Mouse (Mus musculus) bone marrow macrophage, adult 2 months (primary cell): ENCODE data around the gene Snapin. TPM values are rescaled to one million over a fixed set of nuclear protein-coding genes. Genes with fewer than 3 reads are reported as not detected.

Source experiments
- H3K27ac ChIP-seq: 2 replicates; pipeline ENCODE4 v1.5.1; 2012; ENCODE audit warnings: low read depth, low read length; ENCODE audit not compliant: insufficient read depth
- H3K4me1 ChIP-seq: 2 replicates; pipeline ENCODE4 v1.6.1; 2012; ENCODE audit warnings: low read length; ENCODE audit not compliant: control insufficient read depth, insufficient read depth
- H3K4me3 ChIP-seq: 2 replicates; pipeline ENCODE4 v1.5.1; 2012; ENCODE audit warnings: mild to moderate bottlenecking, low read length, moderate library complexity; ENCODE audit not compliant: insufficient read depth
- CTCF ChIP-seq: IDR thresholded peaks from 2 replicates; pipeline ENCODE4 v1.5.1; 2012; ENCODE audit warnings: low read depth, mild to moderate bottlenecking, low read length, moderate library complexity
- POLR2A ChIP-seq: IDR thresholded peaks from 2 replicates; pipeline ENCODE4 v1.6.1; 2012; ENCODE audit warnings: mild to moderate bottlenecking, low read depth, low read length, borderline replicate concordance
- polyA plus RNA-seq: library from polyadenylated mRNA; stranded (reverse); fragments of >200 nt; gene quantifications from 2 replicates; pipeline ENCODE4 v1.2.4, GENCODE M21; 2012; ENCODE audit not compliant: missing spikeins, insufficient read depth, insufficient read length

Snapin gene
- polyA plus RNA-seq, 1 experiment = 96.6 TPM

DNA sequence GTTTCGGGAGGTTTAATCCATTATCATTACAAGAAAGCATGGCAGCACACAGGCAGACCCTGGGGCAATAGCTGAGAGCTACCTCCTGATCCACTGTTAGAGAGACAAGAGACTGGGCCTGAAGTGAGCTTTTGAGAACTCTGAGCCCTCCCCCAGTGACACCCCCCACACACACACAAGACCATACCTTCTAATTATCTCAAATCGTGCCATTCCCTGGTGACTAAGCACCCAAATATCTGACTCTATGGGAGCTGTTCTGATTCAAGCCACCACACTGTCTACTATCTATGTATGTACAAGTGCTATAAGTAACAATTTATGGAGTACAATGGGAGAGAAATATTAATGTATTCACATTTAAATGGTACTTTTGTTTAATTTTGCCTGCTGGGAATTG is 50.1 kb downstream of the Snapin start:
- Histone ChIP-seq H3K4me3 (no peak overlapping the region), H3K27ac (no peak overlapping the region), H3K4me1 (peaks cover 13% of the 10 kb centered on the region)
- TF ChIP-seq CTCF (no peak), POLR2A (no peak)

Other genes with a start within 250 kb of the Snapin start
- 1.3 and 2.9 TPM in 2 replicates for gene Creb3l4, start 247.5 kb downstream of the Snapin start, polyA plus RNA-seq
- 155 and 159 TPM in 2 replicates for gene Slc39a1, start 242.9 kb downstream of the Snapin start, polyA plus RNA-seq
- 45.5 and 56.9 TPM in 2 replicates for gene Crtc2, start 236.9 kb downstream of the Snapin start, polyA plus RNA-seq
- 47.7 and 52.9 TPM in 2 replicates for gene Dennd4b, start 225.8 kb downstream of the Snapin start, polyA plus RNA-seq
- gene Gatad2b, start 197.9 kb downstream of the Snapin start, polyA plus RNA-seq = 45.6 and 48.2 TPM in 2 replicates
- gene Slc27a3, start 101.1 kb downstream of the Snapin start, polyA plus RNA-seq = 0.72 and 0.83 TPM in 2 replicates
- 18.9 and 20.4 TPM in 2 replicates for gene Ints3, start 57.4 kb downstream of the Snapin start, polyA plus RNA-seq
- 0.17 and 0.89 TPM in 2 replicates for gene Npr1, start 25.2 kb downstream of the Snapin start, polyA plus RNA-seq
- 29.3 and 29.8 TPM in 2 replicates for gene Ilf2, start 14.9 kb downstream of the Snapin start, polyA plus RNA-seq
- gene Chtop, start 18.5 kb upstream of the Snapin start, polyA plus RNA-seq = 56.9 and 59.9 TPM in 2 replicates
- 228 and 247 TPM in 2 replicates for gene S100a1, start 23.4 kb upstream of the Snapin start, polyA plus RNA-seq
- 120 and 139 TPM in 2 replicates for gene S100a13, start 23.4 kb upstream of the Snapin start, polyA plus RNA-seq
- 0.40 TPM in 1 of 2 replicates, not detected in the other for gene S100a14, start 35.8 kb upstream of the Snapin start, polyA plus RNA-seq
- gene S100a16, start 46.2 kb upstream of the Snapin start, polyA plus RNA-seq = 0.50 TPM in 1 of 2 replicates, not detected in the other
- gene S100a3, start 69.5 kb upstream of the Snapin start, polyA plus RNA-seq = not detected in 2 replicates
- not detected in 2 replicates for gene S100a2, start 99.2 kb upstream of the Snapin start, polyA plus RNA-seq
- not detected in 2 replicates for gene Gm42674, start 110.9 kb upstream of the Snapin start, polyA plus RNA-seq
- 2,861 and 3,059 TPM in 2 replicates for gene S100a4, start 112.7 kb upstream of the Snapin start, polyA plus RNA-seq
- gene S100a5, start 117.5 kb upstream of the Snapin start, polyA plus RNA-seq = not detected in 2 replicates
- 1,285 and 1,346 TPM in 2 replicates for gene S100a6, start 121.8 kb upstream of the Snapin start, polyA plus RNA-seq
- 0.63 TPM in 1 of 2 replicates, not detected in the other for gene S100a7a, start 163.0 kb upstream of the Snapin start, polyA plus RNA-seq
- gene S100a8, start 177.9 kb upstream of the Snapin start, polyA plus RNA-seq = 16.7 and 16.9 TPM in 2 replicates
- gene S100a9, start 204.7 kb upstream of the Snapin start, polyA plus RNA-seq = 23.9 and 24.5 TPM in 2 replicates
- not detected in 2 replicates for gene Pglyrp4, start 235.9 kb upstream of the Snapin start, polyA plus RNA-seq